Mouse (Mus musculus): ENCODE results near the gene Cct6b. TPM values are rescaled to one million over a fixed set of nuclear protein-coding genes. Genes with fewer than 3 reads are reported as not detected.
"Not testable (repeated sequence)": the region's sequence is repeated elsewhere in the genome, so short reads cannot be mapped to it uniquely, and the experiment has no call there.

Cct6b gene
- polyA plus RNA-seq, 1 experiment from 2014 or later: 0.31 TPM

GRCm38 (mm10) chr11:82712681-82713080 lies 51.4 kb downstream of the Cct6b start:
- no peak overlapping the region for H3K4me2 ChIP-seq (replicated peaks; ENCODE audit: low read depth, low read length)
- H3K27me3 ChIP-seq (ENCODE audit: insufficient read depth, low read length): no peaks in the 10 kb centered on the region
- no peak overlapping the region for H3K27ac ChIP-seq (ENCODE audit: low read length)
- H3K9ac ChIP-seq (replicated peaks; ENCODE audit: low read length): no peak overlapping the region
- H3K9me3 ChIP-seq (ENCODE audit: low read length): no peaks in the 10 kb centered on the region
- no peaks in the 10 kb centered on the region for H3K36me3 ChIP-seq (ENCODE audit: insufficient read depth, low read length)
- no peak for ATAC-seq (ENCODE audit: low FRiP score, low TSS enrichment)
- 79% methylated on average over 3 of the region's 3 CpGs for WGBS
- no peaks in the 10 kb centered on the region for H3K4me1 ChIP-seq (ENCODE audit: insufficient read depth, low read length)
- H3K4me3 ChIP-seq (ENCODE audit: low read length): no peak overlapping the region

- Histone ChIP-seq H3K4me1 (ENCODE audit: insufficient read depth, low read length) (no peaks in the 10 kb centered on the region), H3K9ac (replicated peaks; ENCODE audit: low read length) (no peak overlapping the region), H3K27ac (ENCODE audit: low read length) (no peak overlapping the region), H3K4me3 (ENCODE audit: low read length) (no peak overlapping the region), H3K36me3 (ENCODE audit: insufficient read depth, low read length) (no peaks in the 10 kb centered on the region), H3K9me3 (ENCODE audit: low read length) (no peaks in the 10 kb centered on the region), H3K27me3 (ENCODE audit: insufficient read depth, low read length) (no peaks in the 10 kb centered on the region), H3K4me2 (replicated peaks; ENCODE audit: low read depth, low read length) (no peak overlapping the region)
- 76% methylated on average over 4 of the region's 4 CpGs for WGBS
- no peak for ATAC-seq (ENCODE audit: low FRiP score, low TSS enrichment)
Observed at GRCm38 (mm10) chr11:82708934-82709333, 55.2 kb downstream of the Cct6b start.

- ATAC-seq (ENCODE audit: low FRiP score, low TSS enrichment): no peak
- WGBS: 71% methylated on average over 6 of the region's 6 CpGs
- no peak overlapping the region for H3K4me2 ChIP-seq (replicated peaks; ENCODE audit: low read depth, low read length)
- H3K27me3 ChIP-seq (ENCODE audit: insufficient read depth, low read length): no peaks in the 10 kb centered on the region
- H3K9me3 ChIP-seq (ENCODE audit: low read length): no peaks in the 10 kb centered on the region
- no peaks in the 10 kb centered on the region for H3K36me3 ChIP-seq (ENCODE audit: insufficient read depth, low read length)
- no peak overlapping the region for H3K27ac ChIP-seq (ENCODE audit: low read length)
- no peak overlapping the region for H3K9ac ChIP-seq (replicated peaks; ENCODE audit: low read length)
- no peak overlapping the region for H3K4me3 ChIP-seq (ENCODE audit: low read length)
- H3K4me1 ChIP-seq (ENCODE audit: insufficient read depth, low read length): no peaks in the 10 kb centered on the region
Observed at GRCm38 (mm10) chr11:82705082-82705481, 59.0 kb downstream of the Cct6b start.

- H3K36me3 ChIP-seq (ENCODE audit: insufficient read depth, low read length): no peaks in the 10 kb centered on the region
- ATAC-seq (ENCODE audit: low FRiP score, low TSS enrichment): no peak
- H3K9me3 ChIP-seq (ENCODE audit: low read length): no peaks in the 10 kb centered on the region
- H3K4me2 ChIP-seq (replicated peaks; ENCODE audit: low read depth, low read length): no peak overlapping the region
- peaks cover 10% of the 10 kb centered on the region; the same call in 1 of the 2 replicates for H3K4me1 ChIP-seq (ENCODE audit: insufficient read depth, low read length)
- no peak overlapping the region for H3K9ac ChIP-seq (replicated peaks; ENCODE audit: low read length)
- no peak overlapping the region for H3K4me3 ChIP-seq (ENCODE audit: low read length)
- WGBS: 62% methylated on average over 11 of the region's 11 CpGs
- H3K27me3 ChIP-seq (ENCODE audit: insufficient read depth, low read length): no peaks in the 10 kb centered on the region
- no peak overlapping the region for H3K27ac ChIP-seq (ENCODE audit: low read length)
Observed at GRCm38 (mm10) chr11:82699865-82700410, 64.2 kb downstream of the Cct6b start.

GRCm38 (mm10) chr11:82695930-82696329 lies 68.2 kb downstream of the Cct6b start:
- Histone ChIP-seq H3K27ac (ENCODE audit: low read length) (no peak overlapping the region), H3K36me3 (ENCODE audit: insufficient read depth, low read length) (no peaks in the 10 kb centered on the region), H3K4me3 (ENCODE audit: low read length) (no peak overlapping the region), H3K9me3 (ENCODE audit: low read length) (no peaks in the 10 kb centered on the region), H3K9ac (replicated peaks; ENCODE audit: low read length) (no peak overlapping the region), H3K4me1 (ENCODE audit: insufficient read depth, low read length) (peaks cover 10% of the 10 kb centered on the region; the same call in 1 of the 2 replicates), H3K27me3 (ENCODE audit: insufficient read depth, low read length) (no peaks in the 10 kb centered on the region), H3K4me2 (replicated peaks; ENCODE audit: low read depth, low read length) (no peak overlapping the region)
- 0 out of 2 replicates have a peak, but pooled peaks have one; percentile 9 for ATAC-seq (ENCODE audit: low FRiP score, low TSS enrichment)
- WGBS: 22% methylated on average over 7 of the region's 7 CpGs

- ATAC-seq (ENCODE audit: low FRiP score, low TSS enrichment); H3K27me3 ChIP-seq (ENCODE audit: insufficient read depth, low read length); H3K4me2 ChIP-seq (replicated peaks; ENCODE audit: low read depth, low read length); H3K9me3 ChIP-seq (ENCODE audit: low read length); H3K36me3 ChIP-seq (ENCODE audit: insufficient read depth, low read length); H3K4me3 ChIP-seq (ENCODE audit: low read length); H3K27ac ChIP-seq (ENCODE audit: low read length); H3K9ac ChIP-seq (replicated peaks; ENCODE audit: low read length): not testable (repeated sequence)
- H3K4me1 ChIP-seq (ENCODE audit: insufficient read depth, low read length): peaks cover 13% of the 10 kb centered on the region; the same call in 1 of the 2 replicates
Observed at GRCm38 (mm10) chr11:82694947-82695346, 69.2 kb downstream of the Cct6b start.

- H3K4me2 ChIP-seq (replicated peaks; ENCODE audit: low read depth, low read length): no peak overlapping the region
- no peak overlapping the region for H3K27ac ChIP-seq (ENCODE audit: low read length)
- H3K9ac ChIP-seq (replicated peaks; ENCODE audit: low read length): no peak overlapping the region
- no peaks in the 10 kb centered on the region for H3K36me3 ChIP-seq (ENCODE audit: insufficient read depth, low read length)
- H3K27me3 ChIP-seq (ENCODE audit: insufficient read depth, low read length): no peaks in the 10 kb centered on the region
- ATAC-seq (ENCODE audit: low FRiP score, low TSS enrichment): no peak
- H3K4me1 ChIP-seq (ENCODE audit: insufficient read depth, low read length): peaks cover 13% of the 10 kb centered on the region; the same call in 1 of the 2 replicates
- WGBS: 79% methylated on average over 6 of the region's 6 CpGs
- no peaks in the 10 kb centered on the region for H3K9me3 ChIP-seq (ENCODE audit: low read length)
- no peak overlapping the region for H3K4me3 ChIP-seq (ENCODE audit: low read length)
Observed at GRCm38 (mm10) chr11:82692668-82693067, 71.5 kb downstream of the Cct6b start.

- no peak for ATAC-seq (ENCODE audit: low FRiP score, low TSS enrichment)
- Histone ChIP-seq H3K9ac (replicated peaks; ENCODE audit: low read length) (no peak overlapping the region), H3K27me3 (ENCODE audit: insufficient read depth, low read length) (no peaks in the 10 kb centered on the region), H3K4me2 (replicated peaks; ENCODE audit: low read depth, low read length) (no peak overlapping the region), H3K4me1 (ENCODE audit: insufficient read depth, low read length) (peaks cover 4% of the 10 kb centered on the region; the same call in 1 of the 2 replicates), H3K36me3 (ENCODE audit: insufficient read depth, low read length) (no peaks in the 10 kb centered on the region), H3K4me3 (ENCODE audit: low read length) (no peak overlapping the region), H3K9me3 (ENCODE audit: low read length) (no peaks in the 10 kb centered on the region), H3K27ac (ENCODE audit: low read length) (no peak overlapping the region)
- 59% methylated on average over 5 of the region's 5 CpGs for WGBS
Observed at GRCm38 (mm10) chr11:82690476-82690875, 73.6 kb downstream of the Cct6b start.

- no peak for ATAC-seq (ENCODE audit: low FRiP score, low TSS enrichment)
- H3K4me2 ChIP-seq (replicated peaks; ENCODE audit: low read depth, low read length): no peak overlapping the region
Observed at GRCm38 (mm10) chr11:82687668-82688067, 76.5 kb downstream of the Cct6b start.

GRCm38 (mm10) chr11:82684676-82685075 lies 79.4 kb downstream of the Cct6b start:
- Histone ChIP-seq H3K36me3 (ENCODE audit: insufficient read depth, low read length) (no peaks in the 10 kb centered on the region), H3K27me3 (ENCODE audit: insufficient read depth, low read length) (0 out of 2 replicates have a peak, but pooled peaks cover 3% of the 10 kb centered on the region), H3K9me3 (ENCODE audit: low read length) (no peaks in the 10 kb centered on the region), H3K4me3 (ENCODE audit: low read length) (no peak overlapping the region), H3K9ac (replicated peaks; ENCODE audit: low read length) (no peak overlapping the region), H3K4me1 (ENCODE audit: insufficient read depth, low read length) (no peaks in the 10 kb centered on the region), H3K4me2 (replicated peaks; ENCODE audit: low read depth, low read length) (no peak overlapping the region), H3K27ac (ENCODE audit: low read length) (no peak overlapping the region)
- no peak for ATAC-seq (ENCODE audit: low FRiP score, low TSS enrichment)
- 66% methylated on average over 6 of the region's 6 CpGs for WGBS

More at GRCm38 (mm10) chr11:82687668-82688067, 76.5 kb downstream of the Cct6b start:
- Histone ChIP-seq H3K27me3 (ENCODE audit: insufficient read depth, low read length) (0 out of 2 replicates have a peak, but pooled peaks cover 2% of the 10 kb centered on the region), H3K4me1 (ENCODE audit: insufficient read depth, low read length) (0 out of 2 replicates have a peak, but pooled peaks cover 3% of the 10 kb centered on the region), H3K27ac (ENCODE audit: low read length) (no peak overlapping the region), H3K36me3 (ENCODE audit: insufficient read depth, low read length) (no peaks in the 10 kb centered on the region), H3K4me3 (ENCODE audit: low read length) (no peak overlapping the region), H3K9ac (replicated peaks; ENCODE audit: low read length) (no peak overlapping the region), H3K9me3 (ENCODE audit: low read length) (no peaks in the 10 kb centered on the region)
